Mouse (Mus musculus): ENCODE measurements at regions not wholly inside any gene's neighbourhood (a gene's known extent, or its start where the extent isn't known, plus 50 kb on each side); places are given as distances from the start of the nearest gene placed in this dataset.

DNA sequence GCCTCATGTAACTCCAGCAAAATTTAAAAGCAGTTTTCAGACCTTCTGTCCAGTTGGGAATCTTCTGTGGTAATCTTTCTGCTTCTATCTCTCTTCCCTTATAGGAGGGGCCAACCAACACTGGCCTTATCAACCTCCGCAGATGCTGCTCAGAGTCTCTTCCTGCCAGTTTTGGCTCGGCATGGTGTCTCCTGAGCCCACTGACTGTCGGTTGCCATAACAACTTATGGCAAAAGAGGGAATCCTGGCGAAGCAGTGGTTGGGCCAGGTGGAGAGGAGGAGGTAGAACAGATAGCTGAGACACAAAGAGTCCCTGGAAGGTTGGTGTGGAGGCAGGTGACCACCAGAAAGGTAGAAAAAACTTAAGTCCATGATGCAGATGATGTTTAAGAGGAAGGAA, 562.4 kb downstream of the Inhba start:
- TF ChIP-seq POLR2A (IDR thresholded peaks at IDR 0.05; ENCODE audit: insufficient read length, low read depth) (no peak), USF1 (IDR thresholded peaks at IDR 0.05; ENCODE audit: low read depth) (no peak), MYOD1 (IDR thresholded peaks at IDR 0.05; ENCODE audit: control insufficient read depth in 1 of 3, insufficient read length in 2 of 3, low read depth in 2 of 3) (no peak), SRF (IDR thresholded peaks at IDR 0.05; ENCODE audit: control insufficient read depth, insufficient read length, low read depth) (no peak), CEBPB (IDR thresholded peaks at IDR 0.05; ENCODE audit: insufficient read depth, poor library complexity, severe bottlenecking) (no peak), POLR2AphosphoS2 (IDR thresholded peaks at IDR 0.05; ENCODE audit: insufficient read length, low read depth) (no peak), TCF12 (IDR thresholded peaks at IDR 0.05; ENCODE audit: insufficient read depth, poor library complexity, severe bottlenecking) (no peak), E2F4 (IDR thresholded peaks at IDR 0.05; ENCODE audit: insufficient read depth) (no peak), MAX (IDR thresholded peaks at IDR 0.05; ENCODE audit: low read depth) (no peak), TCF3 (IDR thresholded peaks at IDR 0.05; ENCODE audit: insufficient read length, low read depth) (no peak), MYOG (IDR thresholded peaks at IDR 0.05; ENCODE audit: control insufficient read depth in 1 of 3, insufficient read depth in 1 of 3, insufficient read length in 2 of 3, low read depth in 2 of 3) (no peak)
